Mouse (Mus musculus) embryonic fibroblast, embryonic 13.5 days (primary cell): Measurements from ENCODE around the gene Irf2bp2.

Experiments
- CTCF ChIP-seq: IDR thresholded peaks from 2 replicates; pipeline ENCODE4 v1.5.1; 2011; ENCODE audit warnings: mild to moderate bottlenecking, control low read depth, low read length, moderate library complexity, borderline replicate concordance; ENCODE audit not compliant: insufficient read depth
- POLR2A ChIP-seq: IDR thresholded peaks from 2 replicates; pipeline ENCODE4 v1.6.1; 2011; ENCODE audit warnings: low read depth, mild to moderate bottlenecking, control low read depth, low read length, moderate library complexity

DNA sequence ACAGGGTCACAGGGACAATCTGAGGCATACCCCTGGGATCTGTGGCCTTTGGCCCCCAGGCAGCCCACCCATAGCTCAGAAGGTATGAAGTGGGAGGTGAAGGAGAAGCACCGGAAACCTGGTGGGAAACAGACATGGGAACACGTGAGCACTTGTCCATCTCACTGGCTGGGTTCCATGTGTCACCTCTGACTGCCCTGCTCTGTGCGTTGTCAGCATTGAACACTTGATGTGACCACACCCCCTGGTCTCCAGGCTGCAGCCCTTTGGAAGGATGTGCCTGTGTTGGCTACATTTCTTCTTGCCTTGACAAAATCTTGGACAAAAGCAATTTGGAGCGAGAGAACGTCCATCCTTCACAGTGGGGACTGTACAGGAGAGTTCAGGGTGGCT lies 20.9 kb upstream of the Irf2bp2 start:
- no peak for TF ChIP-seq POLR2A
- no peak for TF ChIP-seq CTCF
